Mouse (Mus musculus) embryonic facial prominence, embryonic 10.5 days (tissue): ENCODE measurements around the gene Olfr1441. TPM values are rescaled to one million over a fixed set of nuclear protein-coding genes. Genes with fewer than 3 reads are reported as not detected.

Experiments used
- DNase-seq: peaks from one replicate; pipeline ENCODE4 v3.0.0-alpha.2; 2017; ENCODE audit warnings: low spot score
- H3K27ac ChIP-seq: fragments of 300-500 bp; sonication (generic); replicated peaks from 2 replicates; pipeline ENCODE4 v1.5.1; 2016; ENCODE audit warnings: mild to moderate bottlenecking
- H3K27me3 ChIP-seq: fragments of 300-500 bp; sonication (generic); replicated peaks from 2 replicates; pipeline ENCODE4 v1.6.1; 2016; ENCODE audit warnings: low read depth, mild to moderate bottlenecking; ENCODE audit not compliant: poor library complexity, severe bottlenecking
- H3K36me3 ChIP-seq: fragments of 300-500 bp; sonication (generic); replicated peaks from 2 replicates; pipeline ENCODE4 v1.6.1; 2016; ENCODE audit warnings: mild to moderate bottlenecking, moderate library complexity
- H3K4me1 ChIP-seq: fragments of 300-500 bp; sonication (generic); 2 replicates; pipeline ENCODE4 v1.6.1; 2016
- H3K4me3 ChIP-seq: fragments of 300-500 bp; sonication (generic); 2 replicates; pipeline ENCODE4 v1.5.1; 2016; ENCODE audit warnings: mild to moderate bottlenecking, moderate library complexity
- H3K9me3 ChIP-seq: fragments of 300-500 bp; sonication (generic); 2 replicates; pipeline ENCODE4 v1.6.1; 2016; ENCODE audit warnings: mild to moderate bottlenecking
- WGBS: fragments of 180-500 bp; shearing (Covaris S2); methylation state at CpG from one replicate; pipeline ENCODE4 v1.1.7; 2016; 5-methylcytosine and 5-hydroxymethylcytosine counted together
- polyA plus RNA-seq: library from polyadenylated mRNA; unstranded; fragments of >200 nt; fragmentation: Nextera tagmentation; extraction: Ambion mirVana; gene quantifications from 2 replicates; pipeline ENCODE4 v1.2.1, GENCODE M21; 2016

Olfr1441 gene
- polyA plus RNA-seq, 1 experiment from 2014 or later, result not detected

DNA sequence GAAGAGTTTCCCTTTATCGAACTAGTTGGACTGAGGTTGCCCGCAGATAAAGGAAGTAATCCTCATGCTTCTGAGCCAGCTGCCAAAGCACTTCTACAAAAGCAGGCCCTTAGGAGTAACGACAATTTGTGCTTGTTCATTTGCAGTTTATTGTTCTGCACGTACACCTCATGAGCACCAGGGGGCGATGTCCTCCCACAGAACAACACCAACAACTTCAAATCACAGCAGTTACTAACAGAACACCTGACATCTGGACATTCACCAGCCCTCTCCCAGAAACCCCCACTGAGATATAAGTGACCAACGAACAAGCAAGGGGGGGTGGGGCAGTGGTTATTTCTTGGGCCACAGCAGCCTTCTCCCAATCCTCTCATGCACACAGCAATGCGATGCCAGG lies 49.0 kb downstream of the Olfr1441 start:
- WGBS, result 35% methylated on average over 7 of the region's 7 CpGs
- Histone ChIP-seq H3K4me1 (peaks cover 8% of the 10 kb centered on the region), H3K27ac (no peak overlapping the region), H3K4me3 (no peak overlapping the region), H3K27me3 (no peaks in the 10 kb centered on the region), H3K36me3 (peaks cover 37% of the 10 kb centered on the region), H3K9me3 (no peaks in the 10 kb centered on the region)
- peak; percentile 60 for DNase-seq

- H3K4me3 ChIP-seq, result no peak overlapping the region
- DNase-seq, result peak; percentile 47
- peaks cover 46% of the 10 kb centered on the region for H3K36me3 ChIP-seq
- peaks cover 8% of the 10 kb centered on the region for H3K4me1 ChIP-seq
- H3K9me3 ChIP-seq, result no peaks in the 10 kb centered on the region
- no peaks in the 10 kb centered on the region for H3K27me3 ChIP-seq
- H3K27ac ChIP-seq, result no peak overlapping the region
- WGBS, result 86% methylated on average over 5 of the region's 5 CpGs
Measured at GRCm38 (mm10) chr19:12467436-12467835, 50.2 kb downstream of the Olfr1441 start.

DNA sequence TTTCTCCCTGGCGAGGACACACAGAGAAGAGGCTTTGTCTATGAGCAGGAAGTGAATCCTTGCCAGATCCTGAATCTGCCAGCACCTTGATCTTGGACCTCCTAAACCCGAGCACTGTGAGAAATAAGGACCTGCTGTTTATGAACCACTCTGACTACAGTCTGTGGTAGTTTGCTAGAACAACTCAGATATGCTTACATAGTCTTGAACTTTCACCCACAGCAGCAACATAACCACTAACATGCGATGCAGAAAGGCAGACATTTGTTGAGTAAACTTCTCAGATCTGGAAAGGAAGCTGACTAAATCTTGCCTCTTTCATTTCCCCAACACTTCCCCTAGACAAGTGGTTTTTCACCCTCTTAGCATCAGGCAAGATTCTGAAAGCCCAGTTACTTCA lies 54.6 kb downstream of the Olfr1441 start:
- H3K4me1 ChIP-seq, result no peaks in the 10 kb centered on the region; the same call in 1 of the 2 replicates
- H3K36me3 ChIP-seq, result peaks cover 82% of the 10 kb centered on the region
- no peak overlapping the region for H3K4me3 ChIP-seq
- WGBS, result 76% methylated on average over 3 of the region's 3 CpGs
- H3K9me3 ChIP-seq, result no peaks in the 10 kb centered on the region
- H3K27me3 ChIP-seq, result no peaks in the 10 kb centered on the region
- no peak overlapping the region for H3K27ac ChIP-seq
- DNase-seq, result no peak

- H3K4me3 ChIP-seq, result no peak overlapping the region
- H3K4me1 ChIP-seq, result no peaks in the 10 kb centered on the region; the same call in 1 of the 2 replicates
- no peak overlapping the region; the same call in 1 of the 2 replicates for H3K27ac ChIP-seq
- no peaks in the 10 kb centered on the region for H3K9me3 ChIP-seq
- 89% methylated on average over 5 of the region's 5 CpGs for WGBS
- H3K27me3 ChIP-seq, result no peaks in the 10 kb centered on the region
- no peak for DNase-seq
- H3K36me3 ChIP-seq, result peaks cover 83% of the 10 kb centered on the region
Measured at GRCm38 (mm10) chr19:12472381-12472976, 55.2 kb downstream of the Olfr1441 start.

Other genes with a start within 250 kb of the Olfr1441 start
- gene Olfr1555-ps1, start 247.3 kb upstream of the Olfr1441 start, polyA plus RNA-seq, result not detected in 2 replicates
- gene Olfr1431, start 216.8 kb upstream of the Olfr1441 start, polyA plus RNA-seq, result not detected in 2 replicates
- gene Olfr1432, start 184.8 kb upstream of the Olfr1441 start, polyA plus RNA-seq, result not detected in 2 replicates
- not detected in 2 replicates for gene Olfr262, start 175.8 kb upstream of the Olfr1441 start, polyA plus RNA-seq
- gene Olfr235, start 156.4 kb upstream of the Olfr1441 start, polyA plus RNA-seq, result not detected in 2 replicates
- not detected in 2 replicates for gene Olfr1434, start 137.6 kb upstream of the Olfr1441 start, polyA plus RNA-seq
- gene Olfr1436, start 118.3 kb upstream of the Olfr1441 start, polyA plus RNA-seq, result not detected in 2 replicates
- gene Olfr1437, start 92.3 kb upstream of the Olfr1441 start, polyA plus RNA-seq, result not detected in 2 replicates
- not detected in 2 replicates for gene Olfr1438-ps1, start 81.5 kb upstream of the Olfr1441 start, polyA plus RNA-seq
- gene Olfr1440, start 30.2 kb upstream of the Olfr1441 start, polyA plus RNA-seq, result not detected in 2 replicates
- gene Pfpl, start 10.5 kb downstream of the Olfr1441 start, polyA plus RNA-seq, result not detected in 2 replicates
- gene Mpeg1, start 43.3 kb downstream of the Olfr1441 start, polyA plus RNA-seq, result 0.08 and 0.17 TPM in 2 replicates
- gene Dtx4, start 84.0 kb downstream of the Olfr1441 start, polyA plus RNA-seq, result 12.1 and 19.8 TPM in 2 replicates
- 19.3 and 21.4 TPM in 2 replicates for gene Fam111a, start 128.3 kb downstream of the Olfr1441 start, polyA plus RNA-seq
- gene Gm4952, start 182.5 kb downstream of the Olfr1441 start, polyA plus RNA-seq, result not detected in 2 replicates
- not detected in 2 replicates for gene Glyat, start 215.9 kb downstream of the Olfr1441 start, polyA plus RNA-seq